Mouse (Mus musculus): ENCODE results near the gene Actn3. TPM values are rescaled to one million over a fixed set of nuclear protein-coding genes. Genes with fewer than 3 reads are reported as not detected.

The Actn3 gene
- polyA plus RNA-seq, 1 experiment, result 0.32 TPM

DNA sequence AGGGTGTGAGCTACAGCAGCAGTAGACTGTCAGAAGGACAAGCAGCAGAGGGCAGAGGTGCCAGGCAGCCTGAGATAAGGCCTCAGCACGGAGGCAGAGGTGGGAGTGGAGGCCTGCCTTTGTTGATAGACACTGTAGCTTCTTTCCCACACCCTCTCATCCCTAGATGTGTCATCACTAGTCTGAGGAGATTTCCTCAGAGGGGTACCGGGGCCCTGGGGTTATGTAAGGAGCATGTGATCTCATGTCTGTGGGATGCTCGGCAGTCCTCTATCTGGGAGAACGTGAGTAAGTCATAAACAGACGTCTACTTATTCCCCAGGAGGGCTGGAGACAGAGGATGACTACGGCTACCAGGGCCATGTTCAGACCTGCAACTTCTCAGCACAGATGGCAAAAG, 18.6 kb downstream of the Actn3 start:
- WGBS, result 57% methylated on average over 6 of the region's 6 CpGs
- peaks cover 2% of the 10 kb centered on the region; the same call in 1 of the 2 replicates for H3K4me1 ChIP-seq (ENCODE audit: control insufficient read depth, insufficient read depth, insufficient read length, low read length)
- H3K27ac ChIP-seq (ENCODE audit: insufficient read depth, low read depth, low read length), result no peak overlapping the region
- TF ChIP-seq POLR2A (IDR thresholded peaks at IDR 0.05; ENCODE audit: low read depth, low read length), result no peak
- no peak for TF ChIP-seq CTCF (IDR thresholded peaks at IDR 0.05; ENCODE audit: extremely low read depth, insufficient read length, insufficient replicate concordance, low read depth, low read length)
- H3K36me3 ChIP-seq (ENCODE audit: control insufficient read depth, insufficient read depth, low read length), result no peaks in the 10 kb centered on the region
- no peak overlapping the region for H3K4me3 ChIP-seq (ENCODE audit: low read depth, low read length)
- H3K27me3 ChIP-seq (ENCODE audit: control insufficient read depth, insufficient read depth, low read length), result no peaks in the 10 kb centered on the region

DNA sequence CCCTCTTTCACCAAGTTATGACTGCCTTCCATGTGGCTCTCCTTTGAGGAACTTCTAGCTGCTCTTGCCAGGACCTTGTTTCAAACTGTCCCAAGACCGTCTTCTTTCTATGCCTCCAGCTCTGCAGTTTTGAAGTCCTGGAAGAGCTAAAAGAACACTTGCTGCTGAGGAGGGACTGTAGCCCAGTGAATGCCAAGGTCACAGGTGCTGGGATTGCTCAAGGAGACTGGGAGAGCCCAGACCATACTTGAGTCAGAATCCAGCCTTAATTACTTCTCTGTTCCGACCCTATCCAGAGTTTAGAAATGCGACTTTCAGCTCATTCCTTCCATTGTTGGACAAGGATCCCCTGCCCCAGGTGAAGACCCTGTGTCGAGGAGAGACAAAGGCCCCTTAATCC, 21.8 kb downstream of the Actn3 start:
- Histone ChIP-seq H3K4me1 (ENCODE audit: control insufficient read depth, insufficient read depth, insufficient read length, low read length) (peaks cover 2% of the 10 kb centered on the region; the same call in 1 of the 2 replicates), H3K27ac (ENCODE audit: insufficient read depth, low read depth, low read length) (no peak overlapping the region), H3K27me3 (ENCODE audit: control insufficient read depth, insufficient read depth, low read length) (no peaks in the 10 kb centered on the region), H3K4me3 (ENCODE audit: low read depth, low read length) (no peak overlapping the region), H3K36me3 (ENCODE audit: control insufficient read depth, insufficient read depth, low read length) (no peaks in the 10 kb centered on the region)
- 84% methylated on average over 4 of the region's 4 CpGs for WGBS
- no peak for TF ChIP-seq POLR2A (IDR thresholded peaks at IDR 0.05; ENCODE audit: low read depth, low read length)
- no peak for TF ChIP-seq CTCF (IDR thresholded peaks at IDR 0.05; ENCODE audit: extremely low read depth, insufficient read length, insufficient replicate concordance, low read depth, low read length)

DNA sequence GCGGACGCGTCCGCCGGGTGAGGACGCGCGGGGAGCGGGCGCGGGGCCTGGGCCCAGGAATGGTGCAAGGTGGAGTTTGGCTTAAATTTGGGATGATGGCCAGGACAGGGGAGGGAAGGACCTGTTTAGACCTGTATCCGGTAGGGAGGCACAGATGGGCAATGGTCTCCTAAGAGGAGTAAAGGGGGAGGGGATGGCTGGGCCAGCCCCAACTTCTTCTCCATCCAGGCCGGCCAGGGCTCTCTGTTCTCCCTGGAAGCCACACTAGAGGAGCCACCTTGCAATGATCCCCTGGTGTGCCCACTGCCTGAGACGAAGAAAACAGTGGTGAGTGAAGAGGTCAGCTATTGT, 22.3 kb downstream of the Actn3 start:
- H3K4me1 ChIP-seq (ENCODE audit: control insufficient read depth, insufficient read depth, insufficient read length, low read length), result peaks cover 2% of the 10 kb centered on the region; the same call in 1 of the 2 replicates
- TF ChIP-seq CTCF (IDR thresholded peaks at IDR 0.05; ENCODE audit: extremely low read depth, insufficient read length, insufficient replicate concordance, low read depth, low read length), result no peak
- no peak for TF ChIP-seq POLR2A (IDR thresholded peaks at IDR 0.05; ENCODE audit: low read depth, low read length)
- no peaks in the 10 kb centered on the region for H3K27me3 ChIP-seq (ENCODE audit: control insufficient read depth, insufficient read depth, low read length)
- H3K36me3 ChIP-seq (ENCODE audit: control insufficient read depth, insufficient read depth, low read length), result no peaks in the 10 kb centered on the region
- WGBS, result 6% methylated on average over 14 of the region's 14 CpGs
- no peak overlapping the region for H3K27ac ChIP-seq (ENCODE audit: insufficient read depth, low read depth, low read length)
- peak overlapping the region; percentile 63 for H3K4me3 ChIP-seq (ENCODE audit: low read depth, low read length)

DNA sequence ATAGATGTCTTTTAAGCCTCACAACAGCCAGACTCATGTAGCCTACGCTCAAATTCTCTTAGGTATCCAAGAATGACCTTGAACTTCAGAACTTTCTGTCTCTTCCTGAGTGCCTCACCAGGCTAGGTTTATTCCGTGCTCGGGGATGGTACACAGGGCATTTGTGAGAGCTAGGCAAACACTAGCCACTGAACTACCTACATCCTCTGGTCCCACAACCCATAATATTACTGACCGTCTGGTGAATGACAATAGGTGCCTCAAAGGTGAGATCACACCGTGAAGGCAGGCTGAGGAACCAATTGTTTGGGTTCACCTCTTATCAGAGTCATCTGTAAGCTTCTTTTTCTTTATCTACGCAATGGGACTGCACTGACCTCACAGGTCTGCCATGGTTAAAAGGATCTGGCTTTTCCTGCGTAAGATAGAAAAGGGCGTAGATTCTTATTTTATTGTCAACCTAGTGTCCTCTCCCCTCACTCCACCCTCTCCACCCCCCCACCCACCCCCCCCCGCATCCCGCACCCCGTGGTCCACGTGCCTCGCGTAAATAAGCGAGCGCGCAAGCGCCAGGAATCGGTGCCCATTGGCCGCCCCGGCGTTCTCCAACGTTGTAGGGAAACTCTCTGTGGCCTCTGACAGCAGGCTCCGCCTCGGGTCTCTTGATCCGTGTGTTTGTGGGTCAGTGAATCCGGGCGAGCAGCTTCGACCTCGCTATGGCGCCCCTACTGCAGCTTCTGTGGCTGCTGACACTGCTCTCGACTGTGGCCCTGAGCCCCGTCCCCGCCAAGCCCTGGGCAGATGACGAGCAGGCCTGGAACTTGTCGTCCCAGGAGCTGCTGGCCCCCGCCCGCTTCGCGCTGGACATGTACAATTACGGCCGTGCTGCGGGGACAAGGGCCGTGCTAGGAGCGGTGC, 22.9 kb downstream of the Actn3 start, which contains the start of gene Ctsf:
Gene Ctsf, plus strand, starts transcription at position 579 of the 918 bp plus-strand sequence.
- Histone ChIP-seq H3K4me1 (ENCODE audit: control insufficient read depth, insufficient read depth, insufficient read length, low read length) (peaks cover 2% of the 10 kb centered on the region; the same call in 1 of the 2 replicates), H3K27me3 (ENCODE audit: control insufficient read depth, insufficient read depth, low read length) (no peaks in the 10 kb centered on the region), H3K4me3 (ENCODE audit: low read depth, low read length) (peak within 1 kb of the TSS; percentile 63), H3K36me3 (ENCODE audit: control insufficient read depth, insufficient read depth, low read length) (no peaks in the 10 kb centered on the region), H3K27ac (ENCODE audit: insufficient read depth, low read depth, low read length) (no peak within 1 kb of the TSS)
- 2% methylated on average over 45 of the region's 45 CpGs for WGBS
- TF ChIP-seq CTCF (IDR thresholded peaks at IDR 0.05; ENCODE audit: extremely low read depth, insufficient read length, insufficient replicate concordance, low read depth, low read length), result no peak
- no peak for TF ChIP-seq POLR2A (IDR thresholded peaks at IDR 0.05; ENCODE audit: low read depth, low read length)

DNA sequence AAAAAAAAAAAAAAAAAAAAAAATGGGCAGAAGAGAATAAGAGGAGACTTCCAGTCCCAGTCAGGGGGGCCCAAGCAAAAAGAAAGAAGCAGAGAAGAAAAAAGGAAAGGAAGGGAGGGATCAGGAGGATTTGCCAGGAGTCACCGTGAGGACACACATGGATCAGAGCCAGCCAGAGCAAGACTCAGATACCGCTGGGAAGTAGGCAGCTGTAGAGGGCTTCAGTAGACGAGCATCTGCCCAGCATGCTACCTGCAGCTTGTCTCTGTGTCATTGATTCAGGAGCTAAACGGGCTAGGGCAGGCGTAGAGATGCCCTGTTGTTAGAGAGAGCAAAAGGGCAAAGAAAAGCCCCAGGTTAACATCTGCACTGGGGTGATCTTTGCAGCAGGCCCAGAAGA, 27.4 kb downstream of the Actn3 start:
- no peak overlapping the region for H3K4me3 ChIP-seq (ENCODE audit: low read depth, low read length)

DNA sequence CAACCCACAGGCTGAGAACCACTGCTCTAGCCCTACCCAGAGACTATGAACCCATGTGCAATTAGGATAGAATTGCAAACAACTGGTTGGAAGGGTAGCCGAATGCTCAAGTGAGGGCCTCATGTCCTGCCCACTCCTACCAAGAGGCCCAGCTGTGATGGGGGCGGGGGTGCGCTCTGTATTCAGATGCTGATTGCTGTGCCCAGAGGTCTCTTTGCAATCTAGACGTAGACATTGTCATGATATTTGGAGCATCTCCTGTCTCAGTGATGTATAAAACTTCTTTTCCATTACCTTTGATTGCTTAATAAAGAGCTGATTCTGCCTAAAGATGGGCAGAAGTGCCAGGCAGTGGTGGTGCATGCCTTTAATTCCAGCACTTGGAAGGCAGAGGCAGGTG, 27.9 kb downstream of the Actn3 start:
- H3K36me3 ChIP-seq (ENCODE audit: control insufficient read depth, insufficient read depth, low read length), result no peaks in the 10 kb centered on the region
- TF ChIP-seq CTCF (IDR thresholded peaks at IDR 0.05; ENCODE audit: extremely low read depth, insufficient read length, insufficient replicate concordance, low read depth, low read length), result no peak
- TF ChIP-seq POLR2A (IDR thresholded peaks at IDR 0.05; ENCODE audit: low read depth, low read length), result no peak
- H3K4me3 ChIP-seq (ENCODE audit: low read depth, low read length), result no peak overlapping the region
- no peak overlapping the region for H3K27ac ChIP-seq (ENCODE audit: insufficient read depth, low read depth, low read length)
- WGBS, result 59% methylated on average over 4 of the region's 4 CpGs
- peaks cover 2% of the 10 kb centered on the region for H3K27me3 ChIP-seq (ENCODE audit: control insufficient read depth, insufficient read depth, low read length)
- no peaks in the 10 kb centered on the region for H3K4me1 ChIP-seq (ENCODE audit: control insufficient read depth, insufficient read depth, insufficient read length, low read length)

More for the DNA sequence above, 27.4 kb downstream of the Actn3 start:
- 36% methylated on average over 5 of the region's 5 CpGs for WGBS
- Histone ChIP-seq H3K27me3 (ENCODE audit: control insufficient read depth, insufficient read depth, low read length) (peaks cover 2% of the 10 kb centered on the region), H3K27ac (ENCODE audit: insufficient read depth, low read depth, low read length) (no peak overlapping the region), H3K36me3 (ENCODE audit: control insufficient read depth, insufficient read depth, low read length) (no peaks in the 10 kb centered on the region), H3K4me1 (ENCODE audit: control insufficient read depth, insufficient read depth, insufficient read length, low read length) (peaks cover 2% of the 10 kb centered on the region; the same call in 1 of the 2 replicates)
- no peak for TF ChIP-seq CTCF (IDR thresholded peaks at IDR 0.05; ENCODE audit: extremely low read depth, insufficient read length, insufficient replicate concordance, low read depth, low read length)
- no peak for TF ChIP-seq POLR2A (IDR thresholded peaks at IDR 0.05; ENCODE audit: low read depth, low read length)

DNA sequence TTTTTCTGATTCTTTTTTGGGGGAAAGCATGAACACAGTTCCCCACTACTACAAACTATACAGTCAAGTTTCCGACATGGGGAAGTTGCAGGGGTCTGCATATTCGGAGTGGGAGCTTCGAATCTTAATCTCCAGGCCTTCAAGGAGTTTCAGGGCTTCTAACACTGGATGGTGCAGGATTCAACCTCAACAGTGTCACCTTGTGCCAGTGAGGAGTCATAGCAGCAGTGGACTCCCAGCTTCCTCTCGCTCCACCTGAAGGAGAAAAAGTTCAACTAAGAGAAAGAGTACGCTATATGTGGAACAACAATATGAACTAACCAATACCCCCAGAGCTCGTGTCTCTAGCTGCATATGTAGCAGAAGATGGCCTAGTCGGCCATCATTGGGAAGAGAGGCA, 30.2 kb downstream of the Actn3 start:
- Histone ChIP-seq H3K27me3 (ENCODE audit: control insufficient read depth, insufficient read depth, low read length) (peaks cover 2% of the 10 kb centered on the region), H3K27ac (ENCODE audit: insufficient read depth, low read depth, low read length) (no peak overlapping the region), H3K4me1 (ENCODE audit: control insufficient read depth, insufficient read depth, insufficient read length, low read length) (no peaks in the 10 kb centered on the region), H3K4me3 (ENCODE audit: low read depth, low read length) (no peak overlapping the region), H3K36me3 (ENCODE audit: control insufficient read depth, insufficient read depth, low read length) (no peaks in the 10 kb centered on the region)
- 19% methylated on average over 7 of the region's 7 CpGs for whole genome bisulfite sequencing
- no peak for TF ChIP-seq POLR2A (IDR thresholded peaks at IDR 0.05; ENCODE audit: low read depth, low read length)
- TF ChIP-seq CTCF (IDR thresholded peaks at IDR 0.05; ENCODE audit: extremely low read depth, insufficient read length, insufficient replicate concordance, low read depth, low read length), result peak; percentile 62; the same call in 1 of the 2 replicates
